Mouse (Mus musculus) testis, adult 2 months (tissue): ENCODE data around the gene Slc39a11.

Experiments used
- CTCF ChIP-seq: fragments of 200-500 bp; IDR thresholded peaks from 2 replicates; pipeline ENCODE4 v1.5.1; 2012; ENCODE audit warnings: low read depth, mild to moderate bottlenecking, inconsistent platforms, low read length, moderate library complexity; ENCODE audit not compliant: control insufficient read depth, insufficient read depth, insufficient replicate concordance
- POLR2A ChIP-seq: fragments of 200-500 bp; IDR thresholded peaks from 2 replicates; pipeline ENCODE4 v1.6.1; 2012; ENCODE audit warnings: low read depth, mild to moderate bottlenecking, inconsistent platforms, low read length, moderate library complexity; ENCODE audit not compliant: control insufficient read depth

DNA sequence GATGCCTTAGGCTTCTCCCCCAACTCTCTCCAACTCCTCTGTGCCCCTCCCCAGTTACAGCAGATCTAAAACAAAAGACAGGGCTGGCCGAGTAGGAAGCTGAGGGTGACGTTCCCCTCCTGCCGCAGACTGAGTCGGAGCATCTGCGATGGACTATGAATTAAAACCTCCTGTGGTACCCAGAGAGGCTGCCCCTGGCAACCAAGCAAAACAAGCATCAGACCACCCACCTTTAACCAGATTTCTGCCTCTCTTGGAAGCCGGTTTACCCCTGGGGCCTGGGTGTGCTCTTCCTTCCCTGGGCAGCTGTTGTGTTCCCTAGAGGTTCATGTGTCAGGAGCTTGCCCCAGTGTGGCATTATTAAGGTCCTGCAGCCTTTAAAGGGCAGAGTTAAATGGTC is 63.5 kb downstream of the Slc39a11 start:
- TF ChIP-seq CTCF (no peak), POLR2A (no peak)
